ENCODE assay signal across 10 mouse cellular contexts in genomic region chr1:34189970-34190369, GRCm38 (mm10).
DNase-seq lines count a peak whose midpoint lies in the region; ATAC-seq and TF ChIP-seq lines count a peak whose summit lies in the region.
"Had no signal": no experiment of that assay in that cellular context is flagged by ENCODE, and none has a peak within 500 bp of the region (broad histone marks: within the 10 kb centered on the region; RNA-seq: fewer than 3 reads in every experiment).

No protein-coding gene starts in this region.

- no peak overlapping the region for H3K4me3 ChIP-seq in liver, adult 2 months (ENCODE audit: insufficient read depth, low read depth, low read length)
- H3K4me3 ChIP-seq: heart, embryonic 13.5 days; neural tube, embryonic 13.5 days had no signal

- H3K36me3 ChIP-seq in liver, adult 2 months (ENCODE audit: control insufficient read depth, insufficient read depth, low read length), result no peaks in the 10 kb centered on the region

- H3K27ac ChIP-seq in liver, adult 2 months (replicated peaks; ENCODE audit: insufficient read depth, low read depth, low read length), result no peak overlapping the region
- H3K27ac ChIP-seq: heart, embryonic 13.5 days; neural tube, embryonic 13.5 days had no signal

- H3K9ac ChIP-seq in liver, adult 2 months (ENCODE audit: low read depth, low read length), result no peak overlapping the region
- H3K9ac ChIP-seq: heart, embryonic 13.5 days; neural tube, embryonic 13.5 days had no signal

- DNase-seq in CD4-positive, CD25-positive, alpha-beta regulatory T cell, adult 2 months (ENCODE audit: low read depth, low spot score), result peak; percentile 54
- DNase-seq in ovary, postnatal 36 days (ENCODE audit: low spot score), result peak; percentile 50
- DNase-seq in ovary, postnatal 10 days (ENCODE audit: low spot score), result no peak
- peak; percentile 43 for DNase-seq in cerebellum, adult 9-11 months
- peak; percentile 54 to 76 for DNase-seq in heart, postnatal 10 days
- DNase-seq in liver, adult 2 months (ENCODE audit: extremely low read depth, low read depth, low spot score), result no peak
- peak; percentile 53 to 63 for DNase-seq in right cerebral cortex, adult 2 months (ENCODE audit: low spot score in 2 of 2)

- H3K79me2 ChIP-seq in liver, adult 2 months (ENCODE audit: control insufficient read depth, insufficient read depth, low read length), result no peaks in the 10 kb centered on the region

- 70% methylated on average over 7 of the region's 7 CpGs for WGBS in liver, adult 2 months

- H3K27me3 ChIP-seq in liver, adult 2 months (ENCODE audit: control insufficient read depth, insufficient read depth, low read length), result no peaks in the 10 kb centered on the region
- H3K27me3 ChIP-seq: heart, embryonic 13.5 days; neural tube, embryonic 13.5 days had no signal

- no peaks in the 10 kb centered on the region for H3K4me1 ChIP-seq in liver, adult 2 months (ENCODE audit: control insufficient read depth, insufficient read depth, low read length)

- intact Hi-C loops in heart, postnatal 10 days (cut with DNase I), result no loop called here

- no peak for ATAC-seq in CD4-positive, CD25-positive, alpha-beta regulatory T cell, adult 4 months

- TF ChIP-seq CTCF in liver, adult 2 months (IDR thresholded peaks at IDR 0.05; ENCODE audit: low read depth, low read length), result peak; percentile 64

- no peak for TF ChIP-seq POLR2A in liver, adult 2 months (IDR thresholded peaks at IDR 0.05; ENCODE audit: extremely low read depth, insufficient read depth, low read length)

Comparison
In these comparisons a context has a peak if more than half of its experiments do, and no peak if none do; other contexts are left out.
1. DNase-seq: peak in CD4-positive, CD25-positive, alpha-beta regulatory T cell, adult 2 months (single experiment), ovary, postnatal 36 days (single experiment), cerebellum, adult 9-11 months (single experiment), heart, postnatal 10 days (2 of 2) and right cerebral cortex, adult 2 months (2 of 2); none in ovary, postnatal 10 days (single experiment) and liver, adult 2 months (single experiment).